Comparison of ENCODE assay signal across 28 mouse cellular contexts in the genomic region with DNA sequence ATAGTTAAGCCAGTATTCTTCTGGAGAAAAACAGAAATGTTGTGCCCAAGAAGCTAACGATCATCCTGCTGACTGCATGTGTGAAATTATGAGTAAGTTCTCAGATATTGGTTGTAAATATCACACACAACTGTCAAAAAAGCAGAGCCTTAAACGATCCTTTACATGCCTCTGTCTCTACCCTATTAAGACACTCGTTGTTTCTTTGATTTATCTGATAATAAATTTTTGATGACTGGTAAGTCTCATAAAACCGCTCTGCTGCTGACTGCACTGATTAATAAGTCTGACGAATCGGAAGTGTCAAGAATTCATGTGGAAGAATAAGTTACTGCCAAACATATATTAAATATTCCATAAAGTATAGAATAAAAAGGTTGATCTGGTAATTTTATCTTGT.
"Had no signal": no experiment of that assay in that cellular context is flagged by ENCODE, and none has a peak within 500 bp of the region (broad histone marks: within the 10 kb centered on the region; RNA-seq: fewer than 3 reads in every experiment).

No protein-coding gene starts in this region.

- H3K27me3 ChIP-seq: embryonic facial prominence, embryonic 12.5 days; embryonic facial prominence, embryonic 13.5 days; embryonic facial prominence, embryonic 15.5 days; forebrain, embryonic 12.5 days; forebrain, embryonic 13.5 days; forebrain, embryonic 15.5 days had no signal

- H3K36me3 ChIP-seq: embryonic facial prominence, embryonic 10.5 days; embryonic facial prominence, embryonic 12.5 days; embryonic facial prominence, embryonic 13.5 days; embryonic facial prominence, embryonic 15.5 days; forebrain, embryonic 10.5 days; forebrain, embryonic 12.5 days; forebrain, embryonic 15.5 days had no signal

- ATAC-seq: forebrain, embryonic 13.5 days; forebrain, embryonic 14.5 days; forebrain, embryonic 15.5 days; forebrain, embryonic 16.5 days; forebrain, postnatal 0 days had no signal

- H3K4me1 ChIP-seq: embryonic facial prominence, embryonic 10.5 days; embryonic facial prominence, embryonic 12.5 days; embryonic facial prominence, embryonic 13.5 days; embryonic facial prominence, embryonic 15.5 days; forebrain, embryonic 10.5 days; forebrain, embryonic 12.5 days; forebrain, embryonic 13.5 days; forebrain, embryonic 15.5 days had no signal

- DNase-seq: cerebellum, adult 2 months; cerebellum, adult 8-10 months; cerebellum, adult 9-10 months; cerebellum, adult 9-11 months; cerebellum, postnatal 10 days; cerebellum, postnatal 14 days; cerebellum, postnatal 25 days; cerebellum, postnatal 36 days; embryo, embryonic 11 days; forebrain, postnatal 0 days; gastrocnemius, adult 2 months; gastrocnemius, postnatal 10 days; gastrocnemius, postnatal 14 days; gastrocnemius, postnatal 25 days; gastrocnemius, postnatal 36 days; heart, adult 11 months; heart, adult 18-20 months had no signal

- H3K9me3 ChIP-seq: embryonic facial prominence, embryonic 10.5 days; embryonic facial prominence, embryonic 12.5 days; embryonic facial prominence, embryonic 13.5 days; embryonic facial prominence, embryonic 15.5 days; forebrain, embryonic 10.5 days; forebrain, embryonic 12.5 days; forebrain, embryonic 13.5 days; forebrain, embryonic 15.5 days had no signal

- H3K4me3 ChIP-seq: embryonic facial prominence, embryonic 10.5 days; embryonic facial prominence, embryonic 12.5 days; embryonic facial prominence, embryonic 13.5 days; embryonic facial prominence, embryonic 15.5 days; erythroblast, embryonic 14.5 days; forebrain, embryonic 10.5 days; forebrain, embryonic 12.5 days; forebrain, embryonic 13.5 days; forebrain, embryonic 15.5 days; gastrocnemius, adult 2 months had no signal

- H3K4me2 ChIP-seq: embryonic facial prominence, embryonic 12.5 days; embryonic facial prominence, embryonic 13.5 days; embryonic facial prominence, embryonic 15.5 days; forebrain, embryonic 12.5 days; forebrain, embryonic 13.5 days; forebrain, embryonic 15.5 days had no signal

- H3K9ac ChIP-seq: embryonic facial prominence, embryonic 12.5 days; embryonic facial prominence, embryonic 13.5 days; embryonic facial prominence, embryonic 15.5 days; forebrain, embryonic 12.5 days; forebrain, embryonic 13.5 days; forebrain, embryonic 15.5 days; forebrain, postnatal 0 days had no signal

- H3K27ac ChIP-seq: embryonic facial prominence, embryonic 10.5 days; embryonic facial prominence, embryonic 12.5 days; embryonic facial prominence, embryonic 13.5 days; embryonic facial prominence, embryonic 15.5 days; forebrain, embryonic 10.5 days; forebrain, embryonic 12.5 days; forebrain, embryonic 13.5 days; forebrain, embryonic 15.5 days; gastrocnemius, adult 2 months had no signal
